Mouse (Mus musculus): ENCODE measurements around the gene Aass. TPM values are rescaled to one million over a fixed set of nuclear protein-coding genes. Genes with fewer than 3 reads are reported as not detected.
"Not testable (repeated sequence)": the region's sequence is repeated elsewhere in the genome, so short reads cannot be mapped to it uniquely, and the experiment has no call there.

The Aass gene
- polyA plus RNA-seq, 1 experiment from 2014 or later, result 2.8 TPM

DNA sequence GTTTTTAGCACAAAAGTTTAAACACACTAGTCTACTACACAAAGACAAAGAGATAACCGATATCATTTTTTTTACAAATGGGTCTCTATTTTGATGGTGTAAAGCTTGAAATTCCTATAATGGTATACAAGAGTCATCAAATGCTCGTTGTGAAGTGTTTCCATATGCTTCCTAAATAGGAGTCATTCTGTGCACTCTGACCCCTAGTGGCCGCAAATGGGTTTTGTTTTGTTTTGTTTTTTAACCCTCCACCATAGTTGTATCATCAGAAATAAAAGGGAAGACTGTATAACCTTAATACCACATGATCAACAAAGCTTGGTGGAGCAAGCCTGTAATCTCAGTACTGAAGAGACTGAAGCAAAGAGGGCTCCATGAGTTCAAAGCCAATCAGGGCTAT is 9.9 kb downstream of the Aass start:
- Histone ChIP-seq H3K27me3 (no peaks in the 10 kb centered on the region), H3K36me3 (no peaks in the 10 kb centered on the region), H3K9me3 (replicated peaks) (no peaks in the 10 kb centered on the region), H3K4me1 (no peaks in the 10 kb centered on the region), H3K4me2 (replicated peaks) (no peak overlapping the region), H3K4me3 (replicated peaks) (no peak overlapping the region), H3K9ac (no peak overlapping the region), H3K27ac (replicated peaks) (no peak overlapping the region)
- 36% methylated on average over 3 of the region's 3 CpGs for WGBS
- ATAC-seq (ENCODE audit: insufficient number of reproducible peaks, low FRiP score, low TSS enrichment, low read depth), result no peak

DNA sequence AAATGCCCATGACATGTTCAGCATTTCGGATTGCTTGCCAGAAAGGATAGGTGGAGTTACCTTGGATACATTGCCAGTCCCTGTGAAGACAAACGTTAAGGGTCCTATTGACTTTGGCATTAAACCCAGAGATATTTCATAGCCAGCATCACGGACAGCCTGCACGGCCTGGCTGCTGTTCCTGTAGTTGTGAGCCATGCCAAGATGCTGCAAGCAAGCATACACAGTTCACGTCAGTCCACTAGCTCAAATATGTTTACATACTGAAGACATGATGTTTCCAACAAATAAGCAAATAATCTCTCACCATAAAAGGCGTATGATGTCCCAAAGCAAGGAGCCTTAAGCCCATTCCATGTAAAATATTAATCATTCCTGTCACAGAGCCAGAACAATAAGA is 18.0 kb downstream of the Aass start:
- no peak for ATAC-seq (ENCODE audit: insufficient number of reproducible peaks, low FRiP score, low TSS enrichment, low read depth)
- H3K4me3 ChIP-seq (replicated peaks), result no peak overlapping the region
- no peaks in the 10 kb centered on the region for H3K9me3 ChIP-seq (replicated peaks)
- no peak overlapping the region for H3K4me2 ChIP-seq (replicated peaks)
- no peaks in the 10 kb centered on the region for H3K4me1 ChIP-seq
- WGBS, result 83% methylated on average over 6 of the region's 6 CpGs
- no peaks in the 10 kb centered on the region for H3K36me3 ChIP-seq
- H3K27ac ChIP-seq (replicated peaks), result no peak overlapping the region
- H3K27me3 ChIP-seq, result no peaks in the 10 kb centered on the region
- no peak overlapping the region for H3K9ac ChIP-seq

DNA sequence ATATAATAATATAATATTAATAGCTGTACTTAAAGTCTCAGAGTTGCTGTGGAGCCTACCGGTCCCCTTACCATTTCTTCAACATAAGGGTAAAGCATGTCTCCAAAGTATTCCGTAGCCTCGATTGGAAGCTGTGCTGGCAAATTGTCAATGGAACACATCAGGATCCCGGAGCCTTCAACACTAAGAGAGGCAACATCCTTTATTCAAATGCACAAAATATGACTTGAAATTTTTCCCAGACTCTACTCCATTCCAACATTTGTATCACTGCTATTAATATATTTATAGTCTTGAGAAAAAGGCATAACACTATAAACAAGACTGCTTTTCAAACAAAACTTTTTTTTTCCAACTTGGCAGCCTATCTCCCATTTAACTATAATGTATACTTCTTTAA is 25.7 kb downstream of the Aass start:
- H3K9ac ChIP-seq, result no peak overlapping the region
- H3K4me2 ChIP-seq (replicated peaks), result no peak overlapping the region
- no peaks in the 10 kb centered on the region for H3K36me3 ChIP-seq
- no peak overlapping the region for H3K4me3 ChIP-seq (replicated peaks)
- no peaks in the 10 kb centered on the region for H3K4me1 ChIP-seq
- no peaks in the 10 kb centered on the region for H3K9me3 ChIP-seq (replicated peaks)
- H3K27ac ChIP-seq (replicated peaks), result no peak overlapping the region
- 73% methylated on average over 4 of the region's 4 CpGs for WGBS
- no peak for ATAC-seq (ENCODE audit: insufficient number of reproducible peaks, low FRiP score, low TSS enrichment, low read depth)
- no peaks in the 10 kb centered on the region for H3K27me3 ChIP-seq

DNA sequence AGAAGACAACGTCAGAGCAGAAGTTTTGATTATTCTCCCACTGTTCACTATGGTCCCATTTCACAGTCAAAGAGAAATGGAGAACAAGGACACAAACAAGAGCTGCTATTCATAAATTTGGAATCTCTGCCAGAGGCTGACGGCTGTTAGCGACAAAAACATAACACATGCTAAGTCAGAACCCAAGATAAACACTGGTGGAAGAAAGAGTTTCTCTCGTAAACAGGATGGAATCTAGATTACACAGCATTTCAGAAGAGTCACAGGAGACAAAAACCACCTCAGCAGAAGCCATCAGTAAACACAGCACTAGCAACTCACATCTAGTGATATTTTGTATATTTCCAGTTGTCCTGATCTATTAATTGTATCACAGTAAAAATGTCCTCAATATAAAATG is 26.4 kb downstream of the Aass start:
- no peak overlapping the region for H3K9ac ChIP-seq
- no peaks in the 10 kb centered on the region for H3K36me3 ChIP-seq
- H3K4me3 ChIP-seq (replicated peaks), result no peak overlapping the region
- no peaks in the 10 kb centered on the region for H3K9me3 ChIP-seq (replicated peaks)
- ATAC-seq (ENCODE audit: insufficient number of reproducible peaks, low FRiP score, low TSS enrichment, low read depth), result no peak
- no peak overlapping the region for H3K27ac ChIP-seq (replicated peaks)
- H3K4me1 ChIP-seq, result no peaks in the 10 kb centered on the region
- no peaks in the 10 kb centered on the region for H3K27me3 ChIP-seq
- 61% methylated on average over 4 of the region's 4 CpGs for WGBS
- H3K4me2 ChIP-seq (replicated peaks), result no peak overlapping the region

DNA sequence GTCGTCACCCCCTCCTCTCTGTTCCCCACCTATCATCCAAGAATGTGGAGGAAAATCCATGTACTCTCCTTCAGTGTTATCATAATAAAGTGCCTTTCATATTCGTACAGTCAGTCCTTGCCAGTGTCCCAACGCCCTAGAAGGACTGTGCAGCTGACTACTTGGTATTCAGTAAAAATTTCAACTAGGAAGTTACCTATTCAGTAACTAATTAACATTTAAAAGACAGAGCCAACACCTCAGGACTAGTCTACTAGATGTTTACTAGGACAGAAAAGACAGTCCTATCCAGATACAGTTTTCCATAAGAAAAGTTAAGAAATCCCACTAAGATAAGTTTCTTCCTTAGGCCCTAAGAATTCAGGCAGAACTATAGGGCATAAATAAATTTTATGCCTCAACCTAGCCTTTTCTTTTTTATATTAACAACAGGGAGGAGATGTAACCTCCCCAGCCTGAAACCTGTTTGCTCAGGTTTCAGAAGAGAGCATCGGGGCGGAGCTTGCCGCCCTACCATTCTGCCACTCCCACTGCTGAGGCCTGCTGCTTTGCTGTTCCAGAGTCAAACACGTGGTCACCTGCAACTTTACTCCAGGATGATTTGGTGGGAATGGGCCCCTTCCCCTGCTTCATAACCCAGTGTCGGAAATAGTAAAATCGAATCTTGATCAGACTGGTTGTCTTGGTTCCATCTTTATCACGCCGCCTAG is 42.3 kb downstream of the Aass start:
- H3K27ac ChIP-seq (replicated peaks); ATAC-seq (ENCODE audit: insufficient number of reproducible peaks, low FRiP score, low TSS enrichment, low read depth); H3K9ac ChIP-seq; H3K4me1 ChIP-seq; H3K36me3 ChIP-seq; H3K4me2 ChIP-seq (replicated peaks); H3K27me3 ChIP-seq; H3K9me3 ChIP-seq (replicated peaks); H3K4me3 ChIP-seq (replicated peaks): not testable (repeated sequence)
- 84% methylated on average over 11 of the region's 11 CpGs for WGBS

DNA sequence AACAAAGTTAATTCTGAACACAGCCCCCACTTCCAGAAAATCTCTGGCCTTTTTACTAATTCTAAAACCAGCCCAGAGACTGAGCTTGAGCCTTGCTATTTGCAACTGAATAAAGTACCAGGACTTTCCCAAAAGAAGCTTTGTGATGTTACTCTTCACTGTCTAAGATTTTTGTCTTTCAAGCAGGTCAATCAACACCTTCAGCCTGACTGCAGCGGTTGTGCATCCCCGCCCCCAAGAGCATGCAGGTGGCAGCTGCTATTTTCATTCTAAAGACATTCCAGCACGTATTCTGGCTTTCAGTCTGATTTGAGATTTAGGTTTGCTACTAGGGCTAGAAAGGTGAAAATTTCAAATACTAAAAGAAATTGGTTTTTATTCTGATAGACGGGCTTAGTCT is 43.5 kb downstream of the Aass start:
- H3K4me2 ChIP-seq (replicated peaks), result not testable (repeated sequence)

DNA sequence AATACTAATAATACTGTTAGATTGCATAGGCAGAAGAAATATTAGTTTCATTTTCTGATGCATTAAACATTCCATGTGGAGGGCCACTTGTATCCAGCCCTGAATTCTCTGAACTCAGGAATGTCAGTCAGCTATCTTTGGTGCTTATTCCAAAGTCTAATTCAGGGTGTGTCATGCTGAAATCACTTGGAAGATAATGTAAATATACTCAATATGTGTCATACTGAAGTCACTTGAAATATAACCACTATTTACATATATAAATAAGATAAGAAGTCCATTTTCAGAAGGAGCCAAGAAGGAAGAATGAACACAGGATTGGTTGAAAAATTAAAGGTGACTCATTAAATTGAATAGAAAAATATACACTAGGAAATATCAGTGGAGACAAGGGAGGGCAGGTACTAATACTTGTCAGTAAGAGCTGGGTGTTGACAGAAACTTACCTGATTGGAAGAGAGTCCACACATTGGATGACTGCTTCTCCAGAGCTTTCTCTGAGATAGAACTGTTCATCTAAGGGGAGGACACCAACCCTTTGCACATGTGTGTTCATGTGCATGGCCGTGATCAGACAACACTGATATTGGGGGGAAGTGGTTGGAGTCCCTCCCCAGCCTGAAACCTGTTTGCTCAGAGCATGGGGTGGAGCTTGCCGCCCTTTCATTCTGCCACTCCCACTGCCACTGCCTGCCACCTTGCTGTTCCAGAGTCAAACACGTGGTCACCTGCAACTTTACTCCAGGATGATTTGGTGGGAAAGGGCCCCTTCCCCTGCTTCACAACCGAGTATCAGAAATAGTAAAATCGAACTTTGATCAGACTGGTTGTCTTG is 48.0 kb downstream of the Aass start:
- ATAC-seq (ENCODE audit: insufficient number of reproducible peaks, low FRiP score, low TSS enrichment, low read depth), result no peak
- Histone ChIP-seq H3K27ac (replicated peaks) (no peak overlapping the region), H3K9me3 (replicated peaks) (no peaks in the 10 kb centered on the region), H3K27me3 (no peaks in the 10 kb centered on the region), H3K36me3 (no peaks in the 10 kb centered on the region), H3K9ac (no peak overlapping the region), H3K4me1 (no peaks in the 10 kb centered on the region), H3K4me3 (replicated peaks) (no peak overlapping the region), H3K4me2 (replicated peaks) (no peak overlapping the region)
- 83% methylated on average over 5 of the region's 5 CpGs for WGBS

More for the DNA sequence above, 43.5 kb downstream of the Aass start:
- H3K4me3 ChIP-seq (replicated peaks); H3K27ac ChIP-seq (replicated peaks); H3K9me3 ChIP-seq (replicated peaks); H3K27me3 ChIP-seq; H3K9ac ChIP-seq; H3K36me3 ChIP-seq; H3K4me1 ChIP-seq; ATAC-seq (ENCODE audit: insufficient number of reproducible peaks, low FRiP score, low TSS enrichment, low read depth): not testable (repeated sequence)
- WGBS, result 68% methylated on average over 4 of the region's 4 CpGs

DNA sequence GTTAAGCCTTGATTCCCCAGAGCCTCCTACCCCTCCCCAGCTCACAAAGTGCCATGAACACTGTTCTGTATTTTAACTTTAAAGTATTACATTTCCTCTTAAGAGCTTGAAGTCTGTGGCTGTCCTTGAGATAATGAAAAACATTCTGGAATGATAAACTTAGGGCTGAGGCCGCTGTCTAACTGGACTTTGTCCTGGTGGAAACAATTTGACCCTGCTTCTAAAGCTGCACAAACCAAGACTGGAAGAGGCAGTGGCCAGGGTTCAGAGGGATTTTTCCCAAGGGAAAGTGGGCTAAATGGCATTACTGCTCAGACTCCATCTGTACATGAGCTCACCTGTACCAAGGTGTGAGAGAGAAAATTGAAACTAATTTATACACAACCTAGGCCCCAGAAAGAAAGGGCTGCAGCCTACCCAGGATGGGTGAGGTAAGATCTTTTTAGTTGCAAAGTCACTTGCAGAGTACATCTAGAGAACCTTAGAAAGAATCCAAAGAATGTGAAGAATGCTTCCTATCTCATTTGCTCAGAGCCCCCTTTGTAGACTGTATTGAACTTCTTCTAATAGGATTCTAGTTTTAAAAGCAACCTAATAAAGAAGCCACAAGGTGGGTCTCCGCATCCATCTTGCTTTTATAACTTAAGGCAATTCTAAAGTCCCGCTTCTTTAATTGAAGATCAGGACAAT is 52.6 kb downstream of the Aass start:
- H3K4me3 ChIP-seq (replicated peaks), result no peak overlapping the region
- ATAC-seq (ENCODE audit: insufficient number of reproducible peaks, low FRiP score, low TSS enrichment, low read depth), result no peak
- 45% methylated on average over 3 of the region's 3 CpGs for WGBS

DNA sequence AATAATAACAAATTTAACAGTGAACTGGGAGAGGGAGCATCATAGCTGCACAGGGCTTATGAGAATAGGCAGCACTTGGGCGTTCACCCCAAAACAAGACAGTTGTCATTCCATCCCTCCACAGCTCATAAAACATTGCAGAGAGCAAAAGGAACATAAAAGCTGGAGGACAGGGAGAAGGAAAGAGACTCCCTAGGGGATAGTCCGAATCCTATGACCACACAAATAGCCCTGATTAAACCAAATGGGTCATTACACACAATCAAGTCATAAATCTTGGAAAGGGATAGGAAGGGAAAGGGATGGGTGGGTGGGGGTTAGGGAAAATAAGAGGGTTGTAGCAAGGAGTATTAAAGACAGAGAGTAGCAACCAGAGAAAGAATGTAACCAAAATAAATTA is 54.5 kb downstream of the Aass start:
- Histone ChIP-seq H3K9ac (no peak overlapping the region), H3K4me2 (replicated peaks) (no peak overlapping the region), H3K9me3 (replicated peaks) (no peaks in the 10 kb centered on the region), H3K4me3 (replicated peaks) (no peak overlapping the region), H3K27ac (replicated peaks) (no peak overlapping the region), H3K36me3 (no peaks in the 10 kb centered on the region), H3K4me1 (no peaks in the 10 kb centered on the region), H3K27me3 (no peaks in the 10 kb centered on the region)
- ATAC-seq (ENCODE audit: insufficient number of reproducible peaks, low FRiP score, low TSS enrichment, low read depth), result no peak
- 81% methylated on average over 2 of the region's 2 CpGs for WGBS

More for the DNA sequence above, 52.6 kb downstream of the Aass start:
- no peaks in the 10 kb centered on the region for H3K36me3 ChIP-seq
- no peak overlapping the region for H3K27ac ChIP-seq (replicated peaks)
- H3K4me2 ChIP-seq (replicated peaks), result no peak overlapping the region
- H3K9me3 ChIP-seq (replicated peaks), result no peaks in the 10 kb centered on the region
- no peak overlapping the region for H3K9ac ChIP-seq
- H3K27me3 ChIP-seq, result no peaks in the 10 kb centered on the region
- no peaks in the 10 kb centered on the region for H3K4me1 ChIP-seq

DNA sequence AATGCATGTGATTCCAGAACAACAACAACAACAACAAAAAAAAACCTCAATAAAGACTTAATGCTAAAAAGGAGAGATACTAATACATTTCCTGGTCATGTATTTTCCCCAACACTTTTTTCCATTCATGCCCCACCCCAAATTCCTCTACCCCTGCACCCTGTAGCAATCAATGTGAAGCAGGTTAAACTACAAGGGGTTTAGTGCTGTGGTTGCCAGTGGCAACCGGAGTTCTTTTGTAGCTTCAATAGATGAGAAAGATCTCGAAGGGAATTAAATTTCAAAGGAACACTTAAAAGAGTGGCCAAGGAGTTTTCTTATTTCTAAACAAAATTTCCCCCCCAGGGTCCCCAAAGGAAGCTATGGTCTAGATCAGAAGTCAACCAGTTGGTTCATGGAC is 56.7 kb downstream of the Aass start:
- Histone ChIP-seq H3K9ac (no peak overlapping the region), H3K27me3 (no peaks in the 10 kb centered on the region), H3K27ac (replicated peaks) (no peak overlapping the region), H3K4me2 (replicated peaks) (no peak overlapping the region), H3K9me3 (replicated peaks) (no peaks in the 10 kb centered on the region), H3K4me3 (replicated peaks) (no peak overlapping the region), H3K36me3 (no peaks in the 10 kb centered on the region), H3K4me1 (no peaks in the 10 kb centered on the region)
- no peak for ATAC-seq (ENCODE audit: insufficient number of reproducible peaks, low FRiP score, low TSS enrichment, low read depth)
- 55% methylated on average over 2 of the region's 2 CpGs for WGBS

DNA sequence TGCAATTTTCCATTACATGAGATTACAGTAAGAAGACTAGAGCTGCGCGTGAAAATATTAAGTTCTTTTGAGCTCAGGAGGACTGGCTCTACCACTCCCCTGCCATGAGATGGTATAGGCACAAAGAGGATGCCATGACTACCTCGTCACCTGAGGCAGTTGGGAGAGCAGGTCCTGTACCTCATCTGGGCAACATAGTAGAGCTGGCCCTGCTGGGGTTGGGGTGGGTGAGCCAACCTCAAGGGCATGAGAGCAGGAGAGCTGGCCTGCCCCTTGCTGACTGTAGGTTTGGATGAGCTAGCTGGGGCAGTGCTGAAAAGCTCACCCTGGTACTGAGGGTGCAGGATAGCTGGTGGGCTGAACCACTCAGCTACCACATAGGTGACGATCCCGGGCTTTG is 77.1 kb downstream of the Aass start:
- 0 out of 2 replicates have a peak, but pooled peaks cover 5% of the 10 kb centered on the region for H3K36me3 ChIP-seq
- ATAC-seq (ENCODE audit: insufficient number of reproducible peaks, low FRiP score, low TSS enrichment, low read depth), result no peak
- WGBS, result 88% methylated on average over 5 of the region's 5 CpGs

More for the DNA sequence above, 77.1 kb downstream of the Aass start:
- H3K27ac ChIP-seq (replicated peaks), result no peak overlapping the region
- H3K4me2 ChIP-seq (replicated peaks), result no peak overlapping the region
- no peaks in the 10 kb centered on the region for H3K9me3 ChIP-seq (replicated peaks)
- H3K9ac ChIP-seq, result no peak overlapping the region
- H3K4me1 ChIP-seq, result no peaks in the 10 kb centered on the region
- H3K4me3 ChIP-seq (replicated peaks), result no peak overlapping the region
- no peaks in the 10 kb centered on the region for H3K27me3 ChIP-seq

All from embryonic facial prominence, embryonic 15.5 days (tissue).